Mouse (Mus musculus) regulatory T cell (primary cell): Measurements from ENCODE around the gene Pou6f2.

Experiments used
- in situ Hi-C: fragments of 300-600 bp; cut with MboI, MseI; formaldehyde crosslinking; loops from one replicate; pipeline ENCODE4 v1.15.1; 2025; ENCODE audit warnings: high pct_unique_total_duplicates

Pou6f2 gene

DNA sequence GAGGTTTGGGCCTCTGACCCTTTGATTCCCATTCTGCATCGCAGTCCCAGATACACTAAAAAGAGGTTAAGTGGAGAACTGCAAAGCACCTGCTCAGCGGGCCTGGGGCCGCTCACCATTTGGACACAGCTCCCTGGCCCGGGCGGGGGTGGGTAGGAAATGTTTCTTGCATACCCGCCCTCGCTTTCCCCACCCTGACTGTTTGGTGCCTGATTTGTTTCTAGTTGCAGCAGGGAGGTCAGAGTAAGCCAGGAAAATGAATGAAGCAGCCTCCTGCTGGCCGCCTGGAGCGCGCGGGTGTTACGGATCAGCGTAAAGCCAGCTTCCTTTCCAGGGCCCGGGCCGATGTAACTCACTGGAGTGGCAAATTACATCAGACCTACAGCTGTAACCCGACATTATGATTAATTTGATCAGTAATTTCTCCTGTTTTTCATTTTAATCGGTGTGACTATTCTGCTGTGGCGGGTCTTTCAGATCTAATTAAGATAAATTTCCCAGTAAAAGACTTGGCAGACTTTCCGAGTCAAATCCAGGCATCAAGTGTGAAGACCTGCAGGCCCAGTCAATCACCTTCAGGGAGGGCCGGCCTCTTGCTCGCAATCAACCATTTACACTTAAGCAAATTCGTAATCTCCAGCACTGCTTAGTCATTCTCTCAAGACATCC lies 178.8 kb downstream of the Pou6f2 start:
- in situ Hi-C loops = no loop called here

DNA sequence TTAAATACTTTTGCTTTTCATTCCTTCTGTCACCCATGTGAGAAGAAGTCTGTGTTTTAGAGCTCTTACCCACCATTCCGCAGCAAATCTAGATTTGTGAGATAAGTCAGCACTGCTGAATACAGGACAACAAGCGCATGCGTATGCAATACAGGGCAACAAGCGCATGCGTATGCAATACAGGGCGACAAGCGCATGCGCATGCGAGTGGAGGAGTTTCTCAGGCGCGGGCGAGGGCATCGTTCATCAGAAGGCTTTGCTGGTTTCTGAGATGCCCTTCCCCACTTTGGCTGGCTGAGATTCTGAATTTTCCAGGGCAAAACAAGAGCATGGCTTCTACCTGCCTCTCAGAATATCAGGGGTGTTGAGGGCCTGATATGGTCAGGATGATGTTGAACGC lies 186.2 kb downstream of the Pou6f2 start:
- in situ Hi-C loops = no loop called here

DNA sequence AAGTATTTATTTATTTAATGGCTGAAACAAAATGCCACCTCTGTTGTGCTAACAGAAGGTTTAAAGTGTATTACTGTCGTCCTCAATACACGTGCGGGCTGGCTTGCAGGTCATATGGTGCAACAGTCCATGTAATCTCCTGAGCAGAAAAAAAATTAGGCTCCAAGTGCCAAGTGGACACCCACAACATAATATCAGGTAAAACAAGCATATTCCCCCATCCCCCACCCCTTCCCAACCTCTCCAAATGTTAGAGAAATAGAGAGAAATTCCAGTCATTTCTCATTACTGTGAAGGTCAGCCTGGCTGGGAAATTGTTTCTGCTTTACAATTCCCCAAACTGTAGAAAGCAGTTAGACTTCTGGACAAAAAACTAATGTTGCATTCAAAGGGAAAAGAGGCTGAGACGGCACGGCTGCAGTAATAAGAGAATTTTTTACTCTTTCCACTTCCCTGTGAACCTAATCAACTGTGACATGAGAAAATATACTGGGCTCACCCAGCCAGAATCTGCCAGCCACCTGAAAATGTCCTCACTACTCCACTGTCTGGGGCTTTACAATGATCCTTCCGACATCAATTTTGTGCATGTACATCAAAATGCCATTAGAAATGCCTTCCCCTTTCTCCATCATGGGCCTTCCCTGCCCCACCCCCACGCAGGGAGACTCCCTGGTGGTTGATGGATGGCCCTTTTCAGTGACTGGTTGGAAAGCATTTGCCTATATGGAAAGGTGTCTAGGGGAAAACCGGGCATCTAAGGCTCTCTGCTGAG lies 192.8 kb downstream of the Pou6f2 start:
- in situ Hi-C loops = loop anchor here (10.0 kb wide), 1 partner anchor 1900 kb away; no protein-coding TSS in a partner anchor

DNA sequence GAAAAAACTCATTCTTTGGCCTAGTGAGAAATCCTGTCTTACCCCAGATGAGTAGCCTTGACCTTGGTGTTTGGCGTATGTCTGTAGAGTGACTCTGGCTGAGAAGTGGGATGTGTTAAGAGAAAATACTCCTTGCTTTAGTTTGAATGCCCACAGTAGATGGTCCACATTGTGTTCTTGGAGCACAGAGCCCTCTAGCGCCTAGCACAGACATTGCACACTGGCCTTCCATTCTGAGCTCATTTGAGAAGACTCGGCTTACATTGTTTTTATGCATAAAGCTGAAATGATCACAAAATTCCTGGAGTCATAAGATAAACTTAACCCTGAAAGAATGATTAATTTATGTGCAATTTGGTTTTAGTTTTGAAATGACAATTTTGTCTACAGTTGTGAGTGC lies 223.5 kb downstream of the Pou6f2 start:
- in situ Hi-C loops = no loop called here

DNA sequence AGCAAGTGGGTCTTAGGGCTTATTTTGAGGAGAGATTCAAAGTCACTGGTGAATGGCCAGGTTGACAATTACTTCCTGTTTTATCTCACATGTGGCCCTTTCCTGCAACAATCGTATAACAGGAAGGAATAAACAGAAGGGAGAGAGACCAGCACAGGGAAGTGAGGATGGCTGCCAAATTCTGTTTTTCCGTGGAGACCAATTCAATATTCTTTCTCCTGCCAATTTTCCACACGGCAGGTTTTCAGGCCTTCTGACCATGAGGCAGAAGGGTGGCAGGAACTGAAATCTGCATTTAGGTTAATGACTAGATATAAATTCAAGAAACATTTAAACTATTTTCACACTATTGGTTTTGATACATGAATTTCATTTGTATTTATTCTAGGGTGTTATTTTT lies 224.5 kb downstream of the Pou6f2 start:
- in situ Hi-C loops = no loop called here

DNA sequence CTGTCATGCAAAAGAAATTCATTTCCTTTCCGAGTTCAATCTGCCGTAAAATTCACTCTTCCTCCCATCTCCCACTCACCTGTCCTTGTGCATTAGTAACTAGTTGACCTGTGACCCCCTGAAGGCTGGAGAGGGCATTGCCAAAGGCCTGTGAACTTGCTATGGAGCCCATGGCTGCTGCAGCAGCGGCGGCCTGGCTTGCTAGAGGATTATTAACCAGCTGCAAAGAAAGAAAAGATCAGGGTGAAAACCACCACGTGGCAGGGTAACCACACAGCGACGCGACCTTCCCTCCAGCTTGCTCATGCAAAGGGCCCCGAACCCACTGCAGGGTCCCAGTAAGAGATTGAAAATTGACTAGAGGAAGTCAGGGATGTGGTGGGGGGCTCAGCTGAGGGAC lies 225.2 kb downstream of the Pou6f2 start:
- in situ Hi-C loops = no loop called here

DNA sequence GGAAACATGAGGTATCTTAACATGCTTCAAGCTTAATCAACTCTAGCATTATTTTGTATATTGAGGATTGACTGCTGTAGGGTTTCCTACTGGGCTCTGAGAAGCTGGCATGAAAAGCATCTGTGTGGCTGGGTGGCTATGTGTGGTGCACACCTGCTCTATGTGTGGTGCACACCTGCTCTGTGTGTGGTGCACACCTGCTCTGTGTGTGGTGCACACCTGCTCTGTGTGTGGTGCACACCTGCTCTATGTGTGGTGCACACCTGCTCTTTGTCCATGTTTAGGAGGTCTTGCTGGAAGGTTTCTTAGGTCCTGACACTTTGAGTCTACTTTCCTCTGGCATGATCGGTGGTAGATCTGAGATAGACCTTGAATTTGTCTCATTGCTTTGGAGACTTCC lies 233.3 kb downstream of the Pou6f2 start:
- in situ Hi-C loops = no loop called here

DNA sequence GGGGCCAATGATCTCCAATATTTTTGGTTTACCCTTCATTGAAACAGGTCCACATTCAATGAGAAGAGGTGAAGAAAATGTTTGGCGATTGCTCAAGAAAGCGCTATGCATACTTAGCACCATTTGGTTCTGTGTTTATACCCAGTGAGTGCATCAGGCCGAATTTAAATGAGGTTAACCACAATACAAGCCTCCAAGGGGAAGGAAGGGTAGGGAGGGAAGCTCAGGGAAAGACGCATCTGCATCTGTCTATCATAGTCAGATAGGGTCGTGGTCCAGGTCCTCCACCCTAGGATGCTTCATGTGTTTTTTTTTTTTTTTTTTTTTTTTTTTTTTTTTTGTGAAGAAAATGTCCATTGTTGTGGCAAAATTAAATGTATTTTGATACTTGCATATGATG lies 236.9 kb downstream of the Pou6f2 start:
- in situ Hi-C loops = no loop called here

DNA sequence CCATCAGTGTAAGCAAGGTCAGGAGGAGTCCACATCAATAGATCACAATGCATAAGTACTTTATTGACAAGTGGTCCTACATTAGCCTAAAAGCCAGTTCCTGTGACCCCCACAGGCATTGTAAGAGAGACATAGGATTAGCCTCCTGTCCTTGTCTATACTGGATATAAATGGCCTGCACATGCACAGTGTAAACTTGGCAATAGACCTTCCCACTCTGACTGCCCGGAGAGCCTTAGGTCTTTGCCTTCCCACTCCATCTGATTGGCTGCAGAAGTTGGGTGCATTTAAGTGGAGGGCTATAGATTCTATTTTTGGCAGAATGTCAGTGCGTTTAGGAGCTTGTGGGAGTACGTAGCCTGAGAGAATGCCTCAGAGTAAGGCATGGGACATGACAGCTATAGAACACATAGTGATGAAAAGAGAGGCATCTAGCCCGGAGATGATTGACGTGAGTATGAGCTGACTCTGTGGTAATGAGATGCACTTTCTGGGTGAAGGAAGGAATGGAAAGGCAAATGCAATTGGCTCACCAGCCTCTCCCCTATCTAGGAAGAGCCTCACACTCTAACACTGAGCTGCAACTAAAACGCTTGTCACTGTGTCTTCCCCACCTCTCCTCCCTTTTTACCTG lies 243.4 kb downstream of the Pou6f2 start:
- in situ Hi-C loops = no loop called here

DNA sequence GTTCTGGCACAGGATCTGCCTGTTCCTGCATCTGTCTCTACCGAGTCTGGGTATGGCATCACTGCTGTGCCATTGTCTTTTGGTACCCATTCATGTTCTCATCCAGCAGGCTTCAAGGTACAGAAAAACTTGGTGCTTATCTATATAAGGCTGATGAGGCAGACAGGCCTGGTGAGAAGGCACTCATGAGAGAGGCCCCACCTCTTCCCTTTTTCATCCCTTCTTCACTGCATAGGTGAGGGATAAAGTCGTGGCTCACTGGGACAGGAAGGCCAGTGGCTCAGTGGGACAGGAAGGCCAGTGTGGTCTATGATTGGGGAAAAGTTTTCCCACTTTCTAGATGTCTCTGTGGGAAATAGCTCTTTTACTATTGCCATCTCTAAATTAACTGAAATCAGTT lies 263.8 kb downstream of the Pou6f2 start:
- in situ Hi-C loops = no loop called here

DNA sequence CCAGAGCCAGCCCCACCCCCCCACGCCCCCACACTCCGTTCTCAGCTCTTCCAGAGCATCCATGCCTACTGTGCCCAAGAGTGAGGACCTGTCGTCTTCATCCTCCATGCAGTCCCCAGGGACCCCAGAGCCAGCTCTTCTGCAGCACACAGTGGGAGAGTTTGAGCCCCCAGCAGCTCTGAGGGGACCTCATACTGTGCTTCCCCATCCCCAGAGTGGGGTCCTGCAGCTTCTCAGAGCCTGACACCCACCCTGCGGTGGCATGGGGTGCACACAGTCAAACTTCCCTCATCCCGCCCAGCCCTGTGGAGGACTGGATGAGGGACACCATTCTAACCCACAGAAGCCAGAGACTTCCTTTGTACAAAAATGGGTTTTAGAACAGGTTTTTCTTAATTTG lies 264.3 kb downstream of the Pou6f2 start:
- in situ Hi-C loops = no loop called here

DNA sequence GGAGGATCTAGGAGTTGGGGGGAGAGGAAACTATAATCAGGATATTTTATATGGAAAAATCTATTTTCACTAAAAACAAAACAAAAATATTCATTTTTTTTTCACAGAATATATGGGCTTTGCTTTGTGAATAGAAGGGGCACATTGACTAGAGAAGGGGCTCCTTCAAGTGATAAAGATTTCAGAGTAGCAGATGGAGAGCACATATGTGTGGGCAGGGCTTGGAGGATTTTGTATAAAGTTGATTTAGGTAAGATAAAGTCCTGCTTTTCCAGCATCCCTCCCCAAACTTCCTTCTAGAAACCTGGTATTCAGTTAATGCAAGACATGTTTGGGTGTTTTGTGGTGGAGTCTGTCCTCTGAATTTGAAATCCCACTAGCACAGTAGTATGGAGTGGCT lies 266.2 kb downstream of the Pou6f2 start:
- in situ Hi-C loops = no loop called here

DNA sequence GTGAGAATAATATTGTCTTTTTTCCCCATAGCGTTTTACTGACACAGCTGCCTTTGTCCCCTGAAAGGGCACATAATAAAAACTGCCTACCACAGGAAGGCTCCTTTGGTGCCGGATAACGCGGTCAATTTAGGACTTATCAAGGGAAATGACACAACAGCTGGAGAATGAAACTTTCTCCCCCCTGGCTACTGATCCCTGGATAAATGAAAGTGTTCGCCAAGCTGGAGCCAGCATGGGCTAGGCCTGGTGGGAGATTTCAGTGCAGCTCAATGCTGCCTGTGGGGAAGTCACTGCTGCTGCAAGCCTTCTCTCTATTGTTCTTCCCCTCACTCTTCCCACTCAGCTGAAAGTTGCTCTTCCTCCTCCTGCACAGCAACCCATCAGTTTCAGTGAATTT lies 267.8 kb downstream of the Pou6f2 start:
- in situ Hi-C loops = no loop called here

DNA sequence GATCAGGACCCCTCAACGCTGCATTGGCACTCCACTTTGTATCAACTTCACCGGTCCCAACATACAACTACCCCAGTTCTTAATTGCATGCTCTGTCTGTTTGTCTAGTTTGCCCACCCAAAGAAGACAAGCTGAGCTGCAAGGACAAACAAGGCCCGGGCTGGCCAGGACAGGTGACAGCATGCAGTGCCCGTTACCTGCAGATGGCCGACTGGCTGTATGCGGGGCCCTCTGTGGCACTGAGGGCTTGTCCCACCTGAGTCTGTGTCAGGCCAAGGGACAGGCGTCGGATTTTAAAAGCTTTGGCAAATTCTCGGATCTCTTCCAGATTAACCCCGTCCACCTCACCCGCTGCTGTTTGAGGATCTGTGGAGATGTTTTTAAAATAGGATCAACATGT lies 268.7 kb downstream of the Pou6f2 start:
- in situ Hi-C loops = no loop called here

DNA sequence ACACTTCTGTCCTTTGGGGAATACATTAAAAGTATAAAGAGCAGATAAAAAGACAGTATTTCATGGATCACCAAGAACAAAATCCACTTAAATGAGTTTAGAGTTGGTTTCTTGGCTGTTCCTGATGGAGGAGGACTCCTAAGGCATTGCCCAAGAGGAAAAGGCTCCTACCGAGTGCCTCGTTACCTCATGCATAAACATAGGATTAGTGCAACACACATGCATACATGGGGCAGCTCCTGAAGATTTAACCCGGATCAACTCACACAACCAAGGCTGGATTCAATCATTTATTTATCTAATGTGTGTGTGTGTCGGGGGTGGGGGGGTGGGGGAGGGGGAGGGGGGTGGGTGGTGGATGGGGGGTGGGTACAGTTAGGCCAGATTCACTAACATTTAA lies 269.4 kb downstream of the Pou6f2 start:
- in situ Hi-C loops = no loop called here

DNA sequence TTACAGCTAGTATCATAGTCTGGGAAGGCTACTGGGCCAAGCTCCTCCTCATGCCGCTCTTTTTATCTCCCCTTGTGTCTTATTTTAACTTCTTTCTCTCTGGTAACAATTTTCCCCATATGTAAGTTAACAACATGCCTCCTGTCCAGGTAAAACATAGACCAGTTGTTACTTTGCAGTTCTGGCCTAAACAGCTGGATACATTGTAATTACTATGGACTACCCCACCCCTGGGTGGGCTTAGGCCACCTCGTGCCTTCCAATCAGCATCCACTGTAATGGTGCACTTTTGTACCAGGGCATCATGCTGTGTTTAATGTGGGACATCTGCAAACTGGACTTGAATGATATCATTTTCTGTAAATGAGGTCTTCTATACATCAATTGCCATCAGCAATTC lies 271.4 kb downstream of the Pou6f2 start:
- in situ Hi-C loops = no loop called here

DNA sequence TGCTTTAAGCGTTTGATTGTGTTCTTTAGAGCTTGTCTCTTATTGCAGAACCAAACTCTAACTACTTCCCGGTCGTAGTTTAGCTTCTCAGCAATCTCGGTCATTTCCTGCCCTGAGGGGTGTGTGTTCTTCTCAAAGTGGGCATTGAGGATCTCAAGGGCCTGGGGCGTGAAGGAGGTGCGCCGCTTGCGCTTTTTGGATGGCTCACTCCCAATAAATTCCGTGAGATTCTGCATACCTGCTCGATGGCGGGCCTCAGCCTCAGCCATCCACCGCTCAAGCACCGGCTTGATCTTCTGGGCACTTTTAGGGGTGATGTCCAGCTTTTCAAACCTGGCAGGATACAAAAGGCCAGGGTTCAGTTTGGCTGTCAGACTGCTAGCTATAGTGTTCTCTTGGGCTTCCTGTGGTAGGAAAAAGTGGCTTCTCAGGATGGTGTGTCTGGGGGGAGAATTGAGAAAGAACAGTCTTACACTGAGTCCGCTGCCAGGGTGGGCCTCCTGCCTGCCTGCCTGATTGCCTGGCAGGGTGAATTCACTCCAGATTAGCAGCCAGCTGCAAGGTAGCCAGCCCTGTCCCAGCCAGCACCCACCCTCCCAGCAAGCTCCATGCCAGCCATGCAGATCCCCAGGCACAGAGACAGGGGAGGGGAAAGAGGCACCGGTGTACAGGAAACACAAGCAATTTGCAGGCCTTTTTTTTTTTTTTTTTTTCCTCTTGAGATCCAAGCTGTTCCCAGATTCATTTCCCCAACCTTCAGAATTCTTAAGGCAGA lies 272.1 kb downstream of the Pou6f2 start:
- in situ Hi-C loops = no loop called here

DNA sequence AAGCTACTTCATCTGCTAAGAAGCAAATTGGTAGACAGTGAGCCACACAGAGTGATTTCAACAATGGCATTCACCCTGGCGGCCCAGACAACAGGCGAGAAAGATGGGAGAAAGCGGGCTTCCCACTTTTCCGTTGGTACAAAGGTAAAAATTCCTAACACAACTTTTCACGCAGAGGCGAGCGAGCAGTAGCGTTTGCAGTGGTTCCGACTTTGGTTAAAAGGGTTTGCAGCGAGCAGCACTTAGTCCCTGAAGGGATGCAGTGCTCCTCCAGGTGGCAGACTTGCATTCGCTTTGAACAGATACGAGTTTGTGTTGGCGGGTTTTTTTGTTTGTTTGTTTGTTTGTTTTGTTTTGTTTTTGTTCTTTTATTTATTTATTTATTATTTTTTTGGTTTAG lies 273.1 kb downstream of the Pou6f2 start:
- in situ Hi-C loops = no loop called here

DNA sequence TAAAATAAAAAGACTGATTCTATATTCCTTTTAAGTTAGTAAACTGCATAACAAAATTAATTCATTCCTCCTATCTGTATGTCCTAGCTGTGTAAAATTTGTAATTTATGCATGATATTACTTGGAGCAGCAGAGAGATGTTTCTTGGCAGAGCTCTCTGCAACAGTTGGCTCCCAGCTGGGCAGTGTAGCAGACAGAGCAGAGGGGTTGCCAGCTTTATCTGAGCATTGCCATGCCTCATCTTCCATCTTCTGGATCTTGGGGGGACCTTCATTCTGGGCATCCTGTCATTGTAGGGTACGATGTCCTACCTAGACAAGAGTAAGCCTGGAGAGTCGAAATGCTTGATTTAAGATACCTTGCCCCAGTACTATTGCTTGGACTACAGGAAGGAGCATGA lies 277.1 kb downstream of the Pou6f2 start:
- in situ Hi-C loops = no loop called here

DNA sequence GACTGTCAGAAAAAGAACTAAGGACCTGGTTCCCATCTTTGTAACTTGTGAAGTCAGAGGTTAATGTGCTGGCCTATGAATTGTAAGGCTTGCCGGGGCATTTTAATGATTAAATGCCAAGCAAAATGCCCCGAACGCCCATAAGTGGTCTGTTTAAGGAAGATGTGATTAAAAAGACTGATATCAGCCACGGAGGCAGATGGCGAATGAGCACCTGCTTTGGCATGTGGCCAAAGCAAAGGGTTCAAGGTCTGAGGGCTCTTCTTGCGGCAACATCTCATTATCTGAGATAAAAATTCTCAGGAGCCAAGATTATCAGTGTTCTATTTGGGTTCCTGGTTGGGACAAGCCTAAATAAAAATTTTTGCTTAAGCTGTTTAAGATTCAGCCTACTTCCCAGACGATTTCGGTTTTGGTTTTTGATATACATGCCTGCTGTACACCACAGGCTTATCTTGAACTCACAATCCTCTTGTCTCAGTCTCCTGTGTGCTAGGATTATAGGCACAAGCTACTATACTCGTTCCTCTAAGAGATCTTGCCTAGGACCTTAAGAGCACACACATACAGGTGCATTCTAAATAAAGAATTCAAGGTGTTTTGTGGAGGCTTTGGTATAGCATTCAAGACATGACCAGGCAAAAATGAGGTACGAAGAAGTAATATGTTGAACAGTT lies 315.9 kb downstream of the Pou6f2 start:
- in situ Hi-C loops = no loop called here
